Mouse (Mus musculus) intestine, postnatal 0 days (tissue): ENCODE results near the gene Med17. TPM values are rescaled to one million over a fixed set of nuclear protein-coding genes. Genes with fewer than 3 reads are reported as not detected.

Source experiments
- ATAC-seq: fragments of 200-750 bp; cut with Nextera tagmentation; 2 replicates; pipeline ENCODE4 v1.8.0; 2017; ENCODE audit warnings: mild to moderate bottlenecking, moderate TSS enrichment, moderate library complexity
- H3K27ac ChIP-seq: fragments of 300-500 bp; sonication (generic); 2 replicates; pipeline ENCODE4 v1.5.1; 2014; ENCODE audit warnings: mild to moderate bottlenecking, low read depth, low read length, moderate library complexity
- H3K27me3 ChIP-seq: fragments of 300-500 bp; sonication (generic); replicated peaks from 2 replicates; pipeline ENCODE4 v1.6.1; 2014; ENCODE audit warnings: low read length, mixed read lengths; ENCODE audit not compliant: control insufficient read depth, insufficient read depth
- H3K36me3 ChIP-seq: fragments of 300-500 bp; sonication (generic); 2 replicates; pipeline ENCODE4 v1.6.1; 2014; ENCODE audit warnings: mild to moderate bottlenecking, moderate library complexity; ENCODE audit not compliant: control insufficient read depth, insufficient read depth
- H3K4me1 ChIP-seq: fragments of 300-500 bp; sonication (generic); replicated peaks from 2 replicates; pipeline ENCODE4 v1.6.1; 2014; ENCODE audit warnings: antibody characterized with exemption, low read length, mixed read lengths; ENCODE audit not compliant: control insufficient read depth, insufficient read depth
- H3K4me2 ChIP-seq: fragments of 300-500 bp; sonication (generic); replicated peaks from 2 replicates; pipeline ENCODE4 v1.6.1; 2014; ENCODE audit warnings: low read depth, mild to moderate bottlenecking, moderate library complexity
- H3K4me3 ChIP-seq: fragments of 300-500 bp; sonication (generic); 2 replicates; pipeline ENCODE4 v1.5.1; 2014; ENCODE audit warnings: low read depth, low read length
- H3K9ac ChIP-seq: fragments of 300-500 bp; sonication (generic); 2 replicates; pipeline ENCODE4 v1.6.1; 2014; ENCODE audit warnings: mild to moderate bottlenecking, low read depth, low read length
- H3K9me3 ChIP-seq: fragments of 300-500 bp; sonication (generic); 2 replicates; pipeline ENCODE4 v1.6.1; 2016; ENCODE audit warnings: mixed run types; ENCODE audit not compliant: control insufficient read depth
- CTCF ChIP-seq: sonication (generic); IDR thresholded peaks from 2 replicates; pipeline ENCODE4 v1.5.1; 2016; ENCODE audit warnings: low read depth, mild to moderate bottlenecking, control low read depth, antibody characterized with exemption, moderate library complexity
- whole genome bisulfite sequencing: fragments of 180-500 bp; shearing (Covaris S2); extraction: QIAGEN DNeasy Blood & Tissue Kit; methylation state at CpG from one replicate; pipeline ENCODE4 v1.1.7; 2014; 5-methylcytosine and 5-hydroxymethylcytosine counted together
- polyA plus RNA-seq: library from polyadenylated mRNA; unstranded; fragments of >200 nt; fragmentation: Nextera tagmentation; extraction: Ambion mirVana; gene quantifications from 2 replicates; pipeline ENCODE4 v1.2.1, GENCODE M21; 2015

Gene Med17
- polyA plus RNA-seq, 1 experiment from 2014 or later = 18.1 TPM

DNA sequence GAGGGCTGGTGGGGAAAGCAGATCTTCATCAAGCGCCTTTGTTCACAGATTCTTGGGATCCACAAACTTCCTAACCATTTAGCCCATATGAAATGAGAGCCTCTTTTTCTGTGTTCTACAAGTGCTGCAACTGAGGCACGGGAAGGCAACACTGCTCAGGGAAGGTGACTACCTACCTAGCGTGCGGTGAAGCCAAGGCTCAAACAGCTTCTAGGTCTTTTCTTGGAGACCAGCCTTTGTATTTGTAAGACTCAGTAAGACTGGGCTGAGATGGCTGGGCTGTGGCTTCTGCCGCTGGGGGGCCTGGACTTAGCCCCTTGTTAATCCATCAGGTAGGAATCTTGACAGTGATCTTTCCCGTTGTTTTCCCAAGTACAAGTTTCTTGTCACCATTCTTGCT lies 39.7 kb downstream of the Med17 start:
- no peak for ATAC-seq
- Histone ChIP-seq H3K4me3 (no peak overlapping the region), H3K9me3 (no peaks in the 10 kb centered on the region), H3K27ac (no peak overlapping the region), H3K4me1 (peaks cover 8% of the 10 kb centered on the region; the same call in 1 of the 2 replicates), H3K36me3 (no peaks in the 10 kb centered on the region), H3K9ac (no peak overlapping the region), H3K27me3 (no peaks in the 10 kb centered on the region), H3K4me2 (peak overlapping the region; percentile 92)
- 82% methylated on average over 6 of the region's 6 CpGs for WGBS
- no peak for TF ChIP-seq CTCF

DNA sequence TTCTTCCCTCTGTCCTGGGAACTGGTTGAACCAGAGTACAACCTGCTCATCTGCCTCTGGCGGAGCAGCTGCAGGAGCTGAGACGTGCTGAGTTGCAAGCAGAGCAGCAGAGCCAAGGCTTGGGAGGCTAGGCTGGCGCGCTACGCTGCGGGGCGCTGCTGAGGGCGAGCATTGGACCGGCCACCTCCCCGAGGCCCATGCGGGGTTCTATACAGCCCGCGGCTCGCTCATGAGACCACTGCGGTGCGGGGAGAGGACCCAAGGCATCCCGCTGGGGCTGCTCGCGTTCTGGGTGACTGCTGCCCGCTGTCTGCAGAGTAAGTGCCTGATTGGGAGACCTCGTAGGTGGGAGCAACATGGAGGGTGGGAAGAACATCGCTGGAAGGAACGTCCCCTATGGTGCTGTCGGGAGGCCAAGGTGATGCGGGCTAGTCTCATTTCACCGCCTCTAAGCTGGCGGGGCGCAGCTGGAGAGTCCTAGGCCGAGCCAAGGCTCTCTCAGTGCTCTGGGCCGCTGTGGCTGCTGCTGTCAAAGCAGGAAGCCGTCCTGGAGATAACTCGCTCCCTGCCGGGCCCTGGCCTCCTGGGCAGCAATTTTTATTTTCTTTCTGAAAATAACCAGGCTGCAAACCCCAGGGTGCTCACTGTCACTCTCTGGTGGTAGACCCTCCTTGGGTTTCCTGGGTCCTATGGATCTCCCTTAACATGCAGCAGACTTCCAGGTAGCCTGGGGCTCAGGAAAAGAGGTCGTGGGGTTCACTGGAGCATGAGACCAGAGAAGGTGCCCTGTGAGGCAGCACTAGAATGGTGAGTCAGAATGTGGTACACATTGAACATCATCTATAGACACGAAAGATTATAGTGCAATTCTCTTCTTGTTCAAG lies 40.4 kb downstream of the Med17 start, which contains the start of gene Vstm5:
Gene Vstm5, plus strand, starts transcription at position 4 of the 884 bp plus-strand sequence.
- H3K4me1 ChIP-seq = peaks cover 6% of the 10 kb centered on the region; the same call in 1 of the 2 replicates
- peak; percentile 69 for TF ChIP-seq CTCF
- H3K4me2 ChIP-seq = peak within 1 kb of the TSS; percentile 92
- H3K4me3 ChIP-seq = peak within 1 kb of the TSS; percentile 52
- ATAC-seq = peak; percentile 70
- no peaks in the 10 kb centered on the region for H3K27me3 ChIP-seq
- no peaks in the 10 kb centered on the region for H3K9me3 ChIP-seq
- WGBS = 3% methylated on average over 35 of the region's 35 CpGs
- peak within 1 kb of the TSS; percentile 42 for H3K27ac ChIP-seq
- H3K9ac ChIP-seq = peak within 1 kb of the TSS; percentile 59
- H3K36me3 ChIP-seq = no peaks in the 10 kb centered on the region

- H3K4me2 ChIP-seq = peak overlapping the region; percentile 92
- no peak overlapping the region; the same call in 1 of the 2 replicates for H3K9ac ChIP-seq
- 0 out of 2 replicates have a peak, but pooled peaks have one; percentile 2 for TF ChIP-seq CTCF
- H3K4me1 ChIP-seq = peaks cover 6% of the 10 kb centered on the region; the same call in 1 of the 2 replicates
- peak; percentile 12; the same call in 1 of the 2 replicates for ATAC-seq
- H3K36me3 ChIP-seq = no peaks in the 10 kb centered on the region
- 47% methylated on average over 16 of the region's 16 CpGs for WGBS
- peak overlapping the region; percentile 52 for H3K4me3 ChIP-seq
- H3K27ac ChIP-seq = peak overlapping the region; percentile 42; the same call in 1 of the 2 replicates
- no peaks in the 10 kb centered on the region for H3K9me3 ChIP-seq
- H3K27me3 ChIP-seq = no peaks in the 10 kb centered on the region
Measured at GRCm38 (mm10) chr9:15238297-15238990, 41.3 kb downstream of the Med17 start.

- no peak for TF ChIP-seq CTCF
- no peaks in the 10 kb centered on the region for H3K36me3 ChIP-seq
- no peak overlapping the region for H3K4me2 ChIP-seq
- peaks cover 6% of the 10 kb centered on the region; the same call in 1 of the 2 replicates for H3K4me1 ChIP-seq
- no peaks in the 10 kb centered on the region for H3K27me3 ChIP-seq
- no peak for ATAC-seq
- no peak overlapping the region for H3K4me3 ChIP-seq
- no peak overlapping the region for H3K9ac ChIP-seq
- WGBS = 49% methylated on average over 14 of the region's 14 CpGs
- H3K9me3 ChIP-seq = no peaks in the 10 kb centered on the region
- 0 out of 2 replicates have a peak overlapping the region, but pooled peaks have one; percentile 23 for H3K27ac ChIP-seq
Measured at GRCm38 (mm10) chr9:15237516-15238296, 42.0 kb downstream of the Med17 start.

DNA sequence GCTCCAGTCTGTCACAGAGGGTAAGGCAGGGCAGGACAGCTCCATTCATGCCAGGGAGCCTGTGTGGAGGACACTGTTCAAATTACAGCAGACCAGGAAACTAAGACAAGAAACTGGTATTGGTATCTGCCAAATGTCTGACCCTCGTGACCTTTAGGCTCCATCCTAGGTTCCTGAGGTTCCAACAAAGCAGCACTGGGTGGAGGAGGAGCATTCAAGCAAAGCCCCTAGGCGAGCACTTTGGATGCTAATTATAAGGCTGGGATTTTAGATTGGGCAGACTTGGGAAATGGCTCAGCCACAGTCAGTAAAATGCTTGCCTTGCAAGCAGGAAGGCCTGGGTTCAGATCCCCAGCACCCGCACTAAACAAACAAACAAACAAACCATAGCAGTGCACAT lies 43.7 kb downstream of the Med17 start:
- WGBS = 85% methylated on average over 3 of the region's 3 CpGs
- Histone ChIP-seq H3K27ac (no peak overlapping the region), H3K9ac (no peak overlapping the region), H3K4me3 (no peak overlapping the region), H3K27me3 (no peaks in the 10 kb centered on the region), H3K36me3 (no peaks in the 10 kb centered on the region), H3K4me2 (no peak overlapping the region), H3K9me3 (no peaks in the 10 kb centered on the region), H3K4me1 (peaks cover 6% of the 10 kb centered on the region; the same call in 1 of the 2 replicates)
- no peak for TF ChIP-seq CTCF
- ATAC-seq = no peak
